Mouse (Mus musculus): ENCODE measurements around the gene Map4k3.
"Not testable (repeated sequence)": the region's sequence is repeated elsewhere in the genome, so short reads cannot be mapped to it uniquely, and the experiment has no call there.

Map4k3 gene

DNA sequence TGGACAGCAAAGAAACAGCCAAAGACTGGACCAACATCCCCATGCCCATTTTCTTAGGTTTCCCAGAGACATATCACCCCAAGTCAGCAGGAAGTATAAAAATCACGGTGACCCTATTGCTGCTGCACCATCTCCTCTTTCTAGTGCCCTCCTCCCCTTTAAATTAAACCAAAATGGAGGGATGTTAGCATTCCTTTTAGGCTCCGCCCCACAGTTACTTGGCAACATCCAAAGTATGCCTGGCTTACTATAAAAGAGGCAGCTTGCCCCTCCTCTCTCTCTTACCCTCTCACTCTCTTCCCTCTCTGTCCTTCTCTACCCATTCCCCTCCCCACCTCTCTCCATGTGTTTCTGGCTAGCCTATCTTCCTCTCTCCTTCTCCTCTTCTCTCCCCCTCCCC lies 159.8 kb downstream of the Map4k3 start:
- no peak for DNase-seq (ENCODE audit: low spot score)

DNA sequence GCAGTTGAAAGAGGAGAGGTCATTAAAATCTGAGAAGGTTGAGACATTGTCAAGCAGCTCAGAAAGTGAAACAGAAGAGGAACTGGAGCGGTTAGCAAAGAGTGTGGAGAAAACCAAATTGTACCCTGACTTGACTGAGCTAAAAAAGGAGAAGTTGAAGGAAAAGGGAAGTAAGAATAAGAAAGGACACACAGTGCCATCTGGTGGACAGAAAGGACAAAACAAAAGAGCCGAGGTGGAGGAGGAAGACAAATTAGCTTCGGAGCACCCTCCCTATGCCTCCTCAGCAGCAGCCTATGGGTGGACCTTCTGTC lies 163.7 kb downstream of the Map4k3 start:
- DNase-seq (ENCODE audit: low spot score): no peak

DNA sequence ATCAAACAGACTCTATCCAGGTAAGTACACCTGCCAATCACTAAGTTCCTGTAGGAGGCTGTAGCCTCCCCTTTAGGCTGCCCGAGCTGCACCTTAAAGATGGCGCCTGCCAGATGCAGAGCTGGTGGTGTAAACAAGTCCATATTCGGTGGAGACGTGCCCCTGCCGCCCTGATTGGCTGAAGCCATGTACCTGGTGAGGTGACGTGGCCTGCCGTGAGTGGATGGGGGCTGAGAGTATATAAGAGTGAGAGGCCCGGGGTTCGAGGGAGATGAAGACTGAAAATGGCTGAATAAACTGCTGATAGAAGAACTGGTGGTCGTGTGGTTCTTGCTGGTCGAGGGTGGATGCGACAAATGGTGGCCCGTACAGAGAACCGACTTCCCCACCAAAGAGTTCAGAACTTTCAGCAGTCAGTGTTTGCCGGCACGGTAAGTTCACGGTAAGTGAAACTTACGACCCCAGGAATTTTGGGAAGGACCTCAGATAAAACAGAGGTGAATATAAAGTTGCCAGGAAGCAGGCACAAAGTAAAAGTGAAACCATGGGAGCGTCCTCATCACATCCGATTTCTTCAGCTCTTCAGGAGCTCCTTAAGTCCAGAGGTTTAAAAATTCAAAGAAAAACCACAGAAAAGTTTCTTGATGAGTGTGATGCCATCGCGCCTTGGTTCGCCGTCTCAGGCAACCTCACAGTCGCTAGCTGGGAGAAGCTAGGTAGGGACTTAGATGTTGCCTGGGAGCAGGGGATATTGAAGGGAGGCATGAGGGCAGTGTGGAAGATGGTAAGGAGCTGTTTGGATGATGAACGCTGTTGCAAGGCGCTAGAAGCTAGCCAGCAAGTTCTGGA lies 164.3 kb downstream of the Map4k3 start:
- not testable (repeated sequence) for DNase-seq (ENCODE audit: low spot score)

DNA sequence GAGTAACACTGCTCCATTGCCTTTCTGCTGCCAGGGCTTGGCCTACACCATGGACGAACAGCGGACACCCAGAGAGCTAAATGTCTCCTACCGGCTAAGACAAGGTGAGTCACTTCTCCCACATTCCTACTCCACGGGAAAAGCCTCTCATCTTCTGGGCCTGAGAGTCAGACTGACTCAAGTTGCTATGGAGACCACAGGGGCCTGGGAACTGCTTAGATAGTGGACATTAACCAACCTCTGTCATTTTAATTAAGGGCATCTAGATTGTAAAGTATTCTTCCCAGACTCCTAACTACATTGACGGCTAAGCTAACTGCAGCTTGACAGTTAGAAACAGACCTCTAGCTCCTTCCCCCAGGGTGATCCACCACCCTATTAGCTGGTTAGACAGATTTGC lies 165.5 kb downstream of the Map4k3 start:
- no peak for DNase-seq (ENCODE audit: low spot score)

DNA sequence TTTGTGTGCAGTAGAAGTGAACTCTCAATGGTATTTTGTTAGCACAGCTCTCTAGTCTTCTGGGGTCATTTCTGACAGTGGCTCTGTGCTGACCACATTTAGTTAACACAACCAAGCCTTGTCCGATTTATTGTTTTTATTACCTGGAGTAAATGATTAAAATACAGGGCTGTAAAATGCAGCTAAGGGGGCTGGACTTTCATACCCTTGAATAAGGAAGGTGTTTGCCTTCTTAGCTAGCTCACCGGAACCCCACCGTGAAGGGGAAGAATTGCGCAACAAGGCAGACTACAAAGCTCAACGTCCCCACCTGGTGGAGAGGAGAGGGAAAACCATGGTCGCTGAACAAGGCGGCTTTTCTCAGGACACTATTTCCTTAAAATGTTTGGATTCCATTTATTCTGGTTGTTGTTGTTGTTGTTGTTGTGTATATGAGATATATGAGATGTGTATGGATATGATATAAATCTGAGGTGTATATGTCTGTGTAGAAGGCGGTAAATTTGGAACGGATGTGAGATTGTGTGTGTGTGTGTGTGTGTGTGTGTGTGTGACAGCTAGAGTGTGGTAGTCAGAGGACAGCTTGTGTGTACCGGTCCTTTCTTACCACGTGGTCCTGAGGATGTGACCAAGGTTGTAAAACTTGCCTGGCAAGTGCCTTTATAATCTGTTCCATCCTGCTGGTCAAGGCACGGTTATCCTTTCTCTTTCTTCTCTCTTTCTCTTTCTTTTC lies 167.4 kb downstream of the Map4k3 start:
- peak; percentile 85 for DNase-seq (ENCODE audit: low spot score)

DNA sequence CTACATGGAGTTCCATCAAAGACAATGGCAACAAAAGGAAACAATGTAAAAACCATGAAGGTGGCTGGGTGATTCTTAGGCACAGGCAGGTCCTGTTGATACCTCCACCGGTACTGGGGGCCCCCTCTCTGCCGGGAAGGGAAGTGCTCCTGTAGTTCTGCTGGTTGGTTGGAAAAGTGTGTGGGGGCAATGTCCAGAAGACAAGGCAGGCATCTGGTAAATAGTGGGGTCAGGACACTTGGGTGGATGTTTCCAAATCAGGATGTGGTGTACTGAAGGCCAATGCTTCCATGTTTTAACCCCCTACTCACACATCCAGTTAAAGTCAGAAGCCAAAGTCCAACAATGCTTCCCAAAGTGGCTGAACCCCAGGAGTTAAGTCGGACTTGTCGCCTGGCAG lies 168.5 kb downstream of the Map4k3 start:
- DNase-seq (ENCODE audit: low spot score): peak; percentile 73

DNA sequence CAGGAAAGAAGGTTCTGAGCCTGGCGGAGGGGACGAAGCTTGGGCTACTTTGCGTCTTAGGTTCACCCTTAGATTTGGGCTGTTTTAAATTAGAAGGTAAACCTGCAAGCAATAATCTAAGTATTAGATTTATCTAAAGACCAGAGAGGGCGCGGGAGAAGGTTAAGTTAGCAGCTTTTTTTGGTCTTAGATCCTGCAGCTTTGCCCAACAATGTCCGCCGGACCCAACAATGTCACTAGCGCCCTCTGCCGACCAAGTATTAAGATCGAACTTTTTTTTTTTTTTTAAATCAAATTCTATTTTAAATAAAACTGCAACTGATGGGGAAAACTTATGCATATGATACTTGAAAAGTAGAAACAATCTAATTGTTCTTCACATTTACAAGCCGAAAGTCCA lies 169.2 kb downstream of the Map4k3 start:
- peak; percentile 51 for DNase-seq (ENCODE audit: low spot score)

DNA sequence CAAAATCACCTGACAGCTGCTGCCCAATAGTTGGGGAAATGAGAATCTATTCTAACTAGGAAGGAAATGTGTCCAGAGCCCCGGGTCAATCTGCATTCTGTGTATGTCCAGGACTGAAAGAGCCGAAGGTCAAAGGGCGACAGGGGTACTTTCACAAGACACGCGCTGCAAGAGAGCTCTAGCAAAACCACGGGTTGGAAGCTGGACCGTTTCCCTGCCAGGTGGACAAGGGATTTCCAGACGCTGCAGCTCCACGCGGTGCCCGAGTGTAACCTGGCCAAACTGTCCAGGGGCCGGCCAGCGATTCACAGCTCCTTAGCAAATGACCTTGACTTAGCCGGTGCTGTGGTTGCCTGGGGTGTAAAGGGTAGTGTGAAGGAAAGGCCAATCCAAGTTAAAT lies 169.7 kb downstream of the Map4k3 start:
- DNase-seq (ENCODE audit: low spot score): peak; percentile 84

DNA sequence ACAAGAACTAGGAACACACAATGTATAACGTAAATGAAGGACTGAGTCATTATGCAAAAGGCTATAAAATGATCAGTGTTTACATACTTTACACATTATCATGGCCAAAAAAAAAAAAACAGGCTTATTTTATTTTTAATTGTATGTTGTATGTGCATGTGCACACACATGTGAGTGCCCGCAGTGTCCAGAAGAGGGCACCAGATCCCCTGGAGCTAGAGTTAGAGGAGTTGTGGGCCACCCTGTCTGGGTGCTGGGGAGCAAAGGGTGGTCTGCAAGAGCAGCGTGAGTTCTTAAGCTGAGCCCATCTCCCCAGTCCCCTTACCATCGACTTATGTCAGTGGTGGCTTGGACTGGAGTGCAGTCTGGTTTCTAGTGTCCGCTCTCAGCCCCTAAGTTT lies 170.8 kb downstream of the Map4k3 start:
- DNase-seq (ENCODE audit: low spot score): no peak

DNA sequence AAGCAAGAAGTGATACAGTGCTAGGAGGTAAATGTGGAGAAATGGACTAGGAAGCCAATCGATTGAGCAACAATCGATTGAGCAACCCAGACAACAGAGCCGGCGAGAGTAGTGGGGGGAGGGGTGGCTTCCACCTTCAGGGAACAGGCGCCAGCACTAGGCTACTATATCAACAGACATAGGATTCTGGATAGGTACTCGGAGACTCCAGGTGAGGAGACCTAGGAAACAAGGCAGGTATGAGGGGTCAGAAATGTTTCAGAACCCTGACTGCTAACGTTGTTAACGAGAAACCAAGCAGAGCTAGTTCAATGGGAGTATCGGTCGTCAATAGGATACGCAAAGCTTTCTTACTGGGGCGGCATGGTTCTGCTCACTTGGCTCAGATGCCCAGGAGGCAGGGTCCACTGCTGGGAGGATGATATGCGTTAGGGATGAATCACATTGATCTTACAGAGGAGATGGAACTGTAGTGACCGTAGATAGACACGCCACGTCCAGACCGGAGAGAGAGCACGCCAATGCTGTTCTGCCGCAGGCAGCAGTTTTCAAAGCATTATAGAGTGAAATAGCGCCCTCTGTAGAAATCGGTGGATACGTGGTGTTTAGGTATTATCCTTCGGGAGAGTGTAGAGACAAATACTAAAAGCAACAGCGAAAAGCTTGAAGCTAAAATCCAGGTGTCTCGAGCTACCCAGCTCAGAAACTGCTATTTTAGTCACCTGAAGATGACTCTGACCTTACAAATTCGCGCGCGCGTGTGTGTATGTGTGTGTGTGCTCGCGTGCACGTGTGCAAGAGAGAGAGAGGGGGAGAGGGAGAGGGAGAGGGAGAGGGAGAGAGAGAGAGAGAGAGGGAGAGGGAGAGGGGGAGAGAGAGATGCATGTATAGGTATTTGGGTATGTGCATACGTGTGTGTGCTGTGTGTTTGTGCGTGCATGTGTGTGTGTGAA lies 174.7 kb downstream of the Map4k3 start:
- DNase-seq (ENCODE audit: low spot score): peak; percentile 88

DNA sequence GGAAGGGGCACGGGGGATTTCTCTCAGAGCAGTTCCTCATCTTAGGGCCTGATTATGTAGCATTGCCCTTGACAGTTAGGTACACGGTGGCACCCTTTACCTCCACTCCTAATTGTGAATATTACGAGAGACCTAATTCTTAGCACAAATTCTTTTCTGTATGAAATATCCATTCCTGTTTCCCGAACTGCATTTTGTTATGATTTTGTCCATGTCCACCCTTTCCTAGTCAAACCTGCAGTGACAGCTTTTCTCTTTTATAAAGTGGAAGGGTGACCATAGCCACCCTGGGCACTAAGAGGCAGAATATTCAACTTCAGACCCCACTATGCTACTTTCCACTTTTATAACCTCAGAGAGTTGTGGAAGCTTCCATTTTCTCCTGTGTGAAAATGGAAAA lies 175.6 kb downstream of the Map4k3 start:
- no peak for DNase-seq (ENCODE audit: low spot score)

DNA sequence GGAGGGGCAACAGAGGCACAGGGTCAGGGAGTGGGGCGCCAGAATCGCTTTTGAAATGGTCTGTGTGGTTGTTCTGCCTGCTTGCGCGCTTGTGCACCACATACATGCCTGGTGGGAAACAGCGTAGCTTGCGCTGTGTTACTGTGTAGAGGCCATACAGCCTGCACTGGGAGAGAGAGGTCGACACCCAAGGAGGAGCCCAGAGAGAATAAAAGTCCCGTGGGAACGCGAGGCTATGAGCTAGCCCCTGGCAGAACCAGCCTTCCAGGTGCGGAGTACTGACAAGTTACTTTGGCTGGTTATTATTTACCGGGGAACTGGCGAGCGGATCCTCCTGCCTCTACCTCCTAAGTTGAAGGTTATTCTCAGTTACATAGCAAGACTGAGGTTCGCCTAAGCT lies 177.3 kb downstream of the Map4k3 start:
- DNase-seq (ENCODE audit: low spot score): no peak

DNA sequence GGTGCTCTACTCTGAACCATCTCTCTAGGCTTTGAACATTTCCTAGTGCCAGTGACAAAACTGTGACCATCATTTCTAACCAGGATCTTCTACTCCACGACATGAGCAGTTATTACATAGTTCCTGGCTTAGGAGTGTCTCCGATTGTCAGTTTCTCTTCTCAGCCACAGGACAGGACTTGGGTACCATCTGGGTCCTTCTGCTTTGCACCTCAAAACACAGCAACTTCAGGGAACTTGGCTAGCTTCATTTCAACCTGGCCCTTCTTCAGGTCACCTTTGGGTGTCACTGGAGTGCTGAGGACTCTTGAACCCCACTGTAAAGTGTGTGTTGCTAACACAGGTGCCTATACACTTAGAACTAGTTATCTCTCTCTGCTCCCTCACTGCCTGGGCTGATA lies 181.4 kb downstream of the Map4k3 start:
- no peak for DNase-seq (ENCODE audit: low spot score)

DNA sequence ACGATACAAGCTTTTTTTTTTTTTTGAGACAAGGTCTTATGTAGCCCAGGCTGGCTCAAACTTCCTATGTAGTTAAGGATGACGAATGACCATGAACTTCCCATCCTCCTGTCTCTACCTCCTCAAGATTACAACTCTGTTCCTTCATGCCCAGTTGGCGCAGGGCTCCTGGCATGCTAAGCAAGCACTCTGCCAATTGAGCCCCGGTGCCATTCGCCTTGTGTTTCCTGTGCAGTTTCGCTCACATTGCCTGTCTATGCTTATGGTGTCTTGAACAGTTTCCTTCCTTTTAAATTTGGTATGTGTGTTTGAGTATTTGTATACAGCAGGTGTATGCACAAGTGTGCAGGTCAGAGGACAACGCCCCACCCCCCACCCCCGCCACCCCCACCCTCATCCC lies 182.1 kb downstream of the Map4k3 start:
- no peak for DNase-seq (ENCODE audit: low spot score)

DNA sequence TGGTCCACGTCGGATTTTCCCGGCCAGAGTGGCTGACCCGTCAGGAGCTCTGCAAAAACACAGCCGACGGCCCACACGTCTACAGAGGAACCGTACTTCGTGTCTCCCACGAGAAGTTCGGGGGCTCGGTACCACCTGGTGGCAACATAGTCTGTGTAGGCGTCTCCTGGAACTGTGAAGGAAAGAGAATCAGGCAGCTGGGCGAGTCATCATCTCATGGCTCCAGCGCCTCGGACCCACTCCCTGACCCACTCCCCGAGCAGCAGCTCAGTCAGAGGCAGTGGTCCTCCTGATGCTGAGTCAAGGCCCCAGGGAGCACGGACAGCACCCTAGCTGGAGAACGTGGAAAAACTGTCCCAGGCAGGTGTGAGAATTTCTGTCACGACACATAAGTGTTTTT lies 184.6 kb downstream of the Map4k3 start:
- DNase-seq (ENCODE audit: low spot score): no peak

DNA sequence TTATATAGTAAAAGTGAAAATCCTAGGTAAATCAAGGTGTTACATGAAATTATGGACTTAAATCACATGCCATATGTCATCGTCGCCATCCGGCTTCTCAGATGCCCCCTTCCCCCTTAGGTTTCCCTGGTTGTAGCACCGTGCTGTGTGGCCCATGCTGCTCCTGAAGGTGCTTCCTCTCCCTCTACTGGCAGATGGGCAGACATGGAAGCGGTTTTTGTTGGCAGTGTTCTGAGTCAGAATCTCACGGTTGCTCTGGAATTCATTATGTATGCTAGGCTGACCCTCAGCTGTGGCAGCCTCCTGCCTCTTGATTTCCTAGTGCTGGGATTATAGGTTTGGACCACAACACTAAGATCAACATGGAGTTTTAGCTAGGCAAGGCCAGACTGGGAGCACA lies 191.1 kb downstream of the Map4k3 start:
- DNase-seq (ENCODE audit: low spot score): no peak

DNA sequence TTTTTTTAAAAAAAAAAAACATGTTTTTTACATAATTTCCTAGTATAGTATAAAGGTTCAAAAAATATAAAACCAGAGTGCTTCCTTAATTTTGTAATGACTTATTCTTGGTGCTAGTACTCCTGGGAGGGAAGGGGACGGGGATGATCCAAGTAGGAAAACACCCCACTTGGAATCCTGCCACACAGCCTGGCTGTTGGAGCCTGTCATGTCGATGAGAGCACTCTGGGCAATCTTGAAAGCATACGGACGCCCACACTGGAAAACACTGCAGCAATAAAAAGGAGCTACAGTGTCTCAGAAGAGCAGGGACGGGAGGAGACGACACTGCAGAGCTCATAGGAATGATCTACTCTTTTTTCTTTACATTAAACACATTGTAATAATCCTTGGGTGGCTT lies 192.7 kb downstream of the Map4k3 start:
- no peak for DNase-seq (ENCODE audit: low spot score)

DNA sequence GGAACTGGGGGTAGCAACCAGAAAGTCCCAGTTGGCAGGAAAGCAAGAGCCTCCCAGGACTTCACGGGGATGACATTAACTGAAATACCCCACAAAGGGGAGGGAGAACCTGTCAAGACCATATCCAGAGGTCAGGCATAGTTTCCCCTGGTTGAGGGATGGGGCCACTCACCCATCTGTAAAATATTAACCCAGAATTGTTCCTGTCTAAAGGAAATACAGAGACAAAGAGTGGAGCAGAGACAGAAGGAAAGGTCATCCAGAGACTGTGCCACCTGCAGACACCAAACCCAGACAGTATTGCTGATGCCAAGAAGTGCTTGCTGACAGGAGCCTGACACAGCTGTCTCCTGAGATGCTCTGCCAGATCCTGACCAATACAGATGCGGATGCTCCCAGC lies 196.9 kb downstream of the Map4k3 start:
- not testable (repeated sequence) for DNase-seq (ENCODE audit: low spot score)
